Mouse (Mus musculus) CH12F3 (cell line): ENCODE data around the gene Tubd1.

Experiments used
- in situ Hi-C: fragments of 300-500 bp; cut with MboI; formaldehyde crosslinking; loops from 2 replicates; pipeline ENCODE4 v1.14.3; 2020; ENCODE audit warnings: low sequenced_read_pairs

The Tubd1 gene

GRCm38 (mm10) chr11:86596187-86596960 lies 51.6 kb downstream of the Tubd1 start:
- in situ Hi-C loops, result no loop called here

- in situ Hi-C loops, result no loop called here
These were observed 52.2 kb downstream of the Tubd1 start for GRCm38 (mm10) chr11:86596976-86597375.

- in situ Hi-C loops, result no loop called here
These were observed 53.4 kb downstream of the Tubd1 start for GRCm38 (mm10) chr11:86598154-86598553.

GRCm38 (mm10) chr11:86598572-86598971 lies 53.8 kb downstream of the Tubd1 start:
- in situ Hi-C loops, result no loop called here

GRCm38 (mm10) chr11:86599378-86600208 lies 54.8 kb downstream of the Tubd1 start:
- in situ Hi-C loops, result no loop called here

GRCm38 (mm10) chr11:86600209-86600557 lies 55.4 kb downstream of the Tubd1 start:
- in situ Hi-C loops, result no loop called here

GRCm38 (mm10) chr11:86602116-86602515 lies 57.3 kb downstream of the Tubd1 start:
- in situ Hi-C loops, result no loop called here

GRCm38 (mm10) chr11:86603719-86604118 lies 58.9 kb downstream of the Tubd1 start:
- in situ Hi-C loops, result no loop called here

- in situ Hi-C loops, result no loop called here
These were observed 59.5 kb downstream of the Tubd1 start for GRCm38 (mm10) chr11:86604289-86604688.

- in situ Hi-C loops, result no loop called here
These were observed 60.1 kb downstream of the Tubd1 start for GRCm38 (mm10) chr11:86604732-86605520.

GRCm38 (mm10) chr11:86606621-86607339 lies 62.0 kb downstream of the Tubd1 start:
- in situ Hi-C loops, result no loop called here

GRCm38 (mm10) chr11:86607808-86608350 lies 63.1 kb downstream of the Tubd1 start:
- in situ Hi-C loops, result no loop called here

- in situ Hi-C loops, result no loop called here
These were observed 65.4 kb downstream of the Tubd1 start for GRCm38 (mm10) chr11:86610239-86610638.

GRCm38 (mm10) chr11:86611991-86612390 lies 67.2 kb downstream of the Tubd1 start:
- in situ Hi-C loops, result no loop called here

GRCm38 (mm10) chr11:86614056-86614530 lies 69.3 kb downstream of the Tubd1 start:
- in situ Hi-C loops, result no loop called here

GRCm38 (mm10) chr11:86614607-86615006 lies 69.8 kb downstream of the Tubd1 start:
- in situ Hi-C loops, result no loop called here
